Mouse (Mus musculus) spleen, postnatal 0 days (tissue): ENCODE measurements around the gene Zfp346. TPM values are rescaled to one million over a fixed set of nuclear protein-coding genes. Genes with fewer than 3 reads are reported as not detected.

Experiments used
- polyA plus RNA-seq: library from polyadenylated mRNA; unstranded; fragments of >200 nt; fragmentation: Nextera tagmentation; extraction: Ambion mirVana; gene quantifications from 2 replicates; pipeline ENCODE4 v1.2.1, GENCODE M21; 2015

Gene Zfp346
- polyA plus RNA-seq: 9.0 and 9.7 TPM in 2 replicates

GRCm38 (mm10) chr13:55105045-55105952 lies at the start of gene Zfp346:
TSS of gene Zfp346 (plus strand) at chr13:55105311.

GRCm38 (mm10) chr13:55099726-55100478 lies 5.2 kb upstream of the Zfp346 start, which contains the start of gene Uimc1:
TSS of gene Uimc1 (minus strand) at chr13:55100300.

GRCm38 (mm10) chr13:55133448-55133847 lies 28.3 kb downstream of the Zfp346 start, which contains the start of gene Gm17617:
TSS of gene Gm17617 (minus strand) at chr13:55133548.

GRCm38 (mm10) chr13:55152621-55153415 lies 47.7 kb downstream of the Zfp346 start, which contains the start of gene Fgfr4:
TSS of gene Fgfr4 (plus strand) at chr13:55152640.

Other genes with a start within 250 kb of the Zfp346 start
- gene Unc5a, start 155.9 kb upstream of the Zfp346 start, polyA plus RNA-seq: 0.38 and 0.86 TPM in 2 replicates
- 7.7 and 11.4 TPM in 2 replicates for gene Hk3, start 83.9 kb upstream of the Zfp346 start, polyA plus RNA-seq
- 24.0 and 28.3 TPM in 2 replicates for gene Uimc1, start 5.0 kb upstream of the Zfp346 start, polyA plus RNA-seq
- not detected in 2 replicates for gene Gm17617, start 28.2 kb downstream of the Zfp346 start, polyA plus RNA-seq
- gene Fgfr4, start 47.3 kb downstream of the Zfp346 start, polyA plus RNA-seq: 2.5 and 4.5 TPM in 2 replicates
- 33.2 and 37.8 TPM in 2 replicates for gene Nsd1, start 104.5 kb downstream of the Zfp346 start, polyA plus RNA-seq
- 187 and 204 TPM in 2 replicates for gene Prelid1, start 215.2 kb downstream of the Zfp346 start, polyA plus RNA-seq
- gene Rab24, start 216.6 kb downstream of the Zfp346 start, polyA plus RNA-seq: 63.1 and 67.9 TPM in 2 replicates
- gene Mxd3, start 224.5 kb downstream of the Zfp346 start, polyA plus RNA-seq: 36.7 and 38.4 TPM in 2 replicates